Mouse (Mus musculus) kidney, adult 9 months (tissue): ENCODE measurements around the gene Pheta2.
"Not testable (repeated sequence)": the region's sequence is repeated elsewhere in the genome, so short reads cannot be mapped to it uniquely, and the experiment has no call there.

Source experiments
- DNase-seq: peaks from one replicate; pipeline ENCODE4 v3.0.0; 2022

Gene Pheta2

GRCm38 (mm10) chr15:82343368-82344287 is 4.9 kb downstream of the Pheta2 start:
- peak; percentile 85 for DNase-seq

- peak; percentile 15 for DNase-seq
Observed at GRCm38 (mm10) chr15:82344971-82345370, 6.2 kb downstream of the Pheta2 start.

- peak; percentile 99 for DNase-seq
Observed at GRCm38 (mm10) chr15:82345820-82346470, 7.2 kb downstream of the Pheta2 start.

GRCm38 (mm10) chr15:82346580-82347302 is 8.0 kb downstream of the Pheta2 start:
- no peak for DNase-seq

GRCm38 (mm10) chr15:82347303-82347676 is 8.5 kb downstream of the Pheta2 start:
- no peak for DNase-seq

- DNase-seq, result no peak
Observed at GRCm38 (mm10) chr15:82347852-82348251, 9.1 kb downstream of the Pheta2 start.

GRCm38 (mm10) chr15:82348258-82348998 is 9.7 kb downstream of the Pheta2 start:
- no peak for DNase-seq

GRCm38 (mm10) chr15:82348999-82349341 is 10.2 kb downstream of the Pheta2 start:
- peak; percentile 55 for DNase-seq

GRCm38 (mm10) chr15:82350349-82350748 is 11.6 kb downstream of the Pheta2 start:
- DNase-seq, result no peak

GRCm38 (mm10) chr15:82351480-82351879 is 12.7 kb downstream of the Pheta2 start:
- no peak for DNase-seq

GRCm38 (mm10) chr15:82353078-82353744 is 14.5 kb downstream of the Pheta2 start:
- DNase-seq, result no peak

- DNase-seq, result no peak
Observed at GRCm38 (mm10) chr15:82353745-82354113, 15.0 kb downstream of the Pheta2 start.

- DNase-seq, result peak; percentile 98
Observed at GRCm38 (mm10) chr15:82354126-82354945, 15.6 kb downstream of the Pheta2 start, which contains the start of gene Ndufa6. TSS of gene Ndufa6 (minus strand) at chr15:82354322.

GRCm38 (mm10) chr15:82358431-82359260 is 19.9 kb downstream of the Pheta2 start:
- peak; percentile 77 for DNase-seq

GRCm38 (mm10) chr15:82361459-82362018 is 22.8 kb downstream of the Pheta2 start:
- DNase-seq, result peak; percentile 70

GRCm38 (mm10) chr15:82362234-82362633 is 23.5 kb downstream of the Pheta2 start:
- no peak for DNase-seq

- DNase-seq, result not testable (repeated sequence)
Observed at GRCm38 (mm10) chr15:82363801-82364200, 25.1 kb downstream of the Pheta2 start.

GRCm38 (mm10) chr15:82364561-82364960 is 25.8 kb downstream of the Pheta2 start:
- not testable (repeated sequence) for DNase-seq

GRCm38 (mm10) chr15:82368146-82368545 is 29.4 kb downstream of the Pheta2 start:
- no peak for DNase-seq

GRCm38 (mm10) chr15:82368851-82369250 is 30.1 kb downstream of the Pheta2 start:
- no peak for DNase-seq
